In genomic region chr3:76251385-76251784, GRCm38 (mm10) we compare ENCODE assay signal across 20 mouse cellular contexts.
A peak's percentile ranks its signal among the peaks of the same experiment; 100 is the strongest.
DNase-seq lines count a peak whose midpoint lies in the region; ATAC-seq and TF ChIP-seq lines count a peak whose summit lies in the region.
"Had no signal": no experiment of that assay in that cellular context is flagged by ENCODE, and none has a peak within 500 bp of the region (broad histone marks: within the 10 kb centered on the region; RNA-seq: fewer than 3 reads in every experiment).

No protein-coding gene starts in this region.

- no peak for TF ChIP-seq CTCF in brain, embryonic 14.5 days (IDR thresholded peaks at IDR 0.05; ENCODE audit: borderline replicate concordance, extremely low read depth, insufficient read depth, insufficient read length)
- no peak for TF ChIP-seq CTCF in intestine, postnatal 0 days (IDR thresholded peaks at IDR 0.05; ENCODE audit: low read depth)

- H3K27ac ChIP-seq in intestine, postnatal 0 days (ENCODE audit: low read depth, low read length), result no peak overlapping the region

- 90% methylated on average over 1 of the region's 1 CpGs for WGBS in intestine, postnatal 0 days

- DNase-seq in brain, embryonic 14.5 days (ENCODE audit: low read depth), result peak; percentile 5
- DNase-seq in heart, adult 11 months, result no peak
- DNase-seq: adrenal gland, adult 2 months; adrenal gland, adult 8-10 months; adrenal gland, postnatal 10 days; adrenal gland, postnatal 14 days; adrenal gland, postnatal 25 days; adrenal gland, postnatal 36 days; B cell, adult 2 months; cerebellum, adult 11 months; cerebellum, adult 11-12 months; cerebellum, adult 18-20 months; cerebellum, adult 2 months had no signal

- H3K4me2 ChIP-seq in intestine, postnatal 0 days (replicated peaks; ENCODE audit: low read depth), result no peak overlapping the region

- no peak overlapping the region for H3K4me3 ChIP-seq in intestine, postnatal 0 days (ENCODE audit: low read depth, low read length)

- no peaks in the 10 kb centered on the region for H3K27me3 ChIP-seq in intestine, postnatal 0 days (replicated peaks; ENCODE audit: control insufficient read depth, insufficient read depth, low read length)
- H3K27me3 ChIP-seq: CH12.LX, Patski had no signal

- ATAC-seq in hematopoietic stem cell, adult 5-6 weeks (replicated peaks in 1 of 2; ENCODE audit: insufficient read depth in 1 of 2, low FRiP score in 2 of 2, low TSS enrichment in 1 of 2, low read depth in 1 of 2, poor library complexity in 2 of 2, severe bottlenecking in 2 of 2), result peak; percentile 53 to 65; a peak in 3 of 4 replicates
- ATAC-seq in intestine, postnatal 0 days, result no peak
- ATAC-seq: activated CD4-positive, CD25-positive, alpha-beta regulatory T cell, adult 4 months; CD4-positive, CD25-positive, alpha-beta regulatory T cell, adult 4 months; Patski had no signal

- H3K9ac ChIP-seq in intestine, postnatal 0 days (ENCODE audit: low read depth, low read length), result no peak overlapping the region

- H3K36me3 ChIP-seq in intestine, postnatal 0 days (ENCODE audit: control insufficient read depth, insufficient read depth), result no peaks in the 10 kb centered on the region
- H3K36me3 ChIP-seq: G1E had no signal

- no peaks in the 10 kb centered on the region for H3K4me1 ChIP-seq in intestine, postnatal 0 days (replicated peaks; ENCODE audit: control insufficient read depth, insufficient read depth, low read length)

- TF ChIP-seq POLR2A in brain, embryonic 14.5 days (IDR thresholded peaks at IDR 0.05; ENCODE audit: borderline replicate concordance, extremely low read depth, insufficient read depth, insufficient read length, poor library complexity, severe bottlenecking), result no peak

- no peaks in the 10 kb centered on the region for H3K9me3 ChIP-seq in intestine, postnatal 0 days (ENCODE audit: control insufficient read depth)
- H3K9me3 ChIP-seq: G1E had no signal
